Mouse (Mus musculus): ENCODE results near the gene Myl10. TPM values are rescaled to one million over a fixed set of nuclear protein-coding genes. Genes with fewer than 3 reads are reported as not detected.

The Myl10 gene
- polyA plus RNA-seq (2012; rRNA removed) = not detected in 2 replicates

DNA sequence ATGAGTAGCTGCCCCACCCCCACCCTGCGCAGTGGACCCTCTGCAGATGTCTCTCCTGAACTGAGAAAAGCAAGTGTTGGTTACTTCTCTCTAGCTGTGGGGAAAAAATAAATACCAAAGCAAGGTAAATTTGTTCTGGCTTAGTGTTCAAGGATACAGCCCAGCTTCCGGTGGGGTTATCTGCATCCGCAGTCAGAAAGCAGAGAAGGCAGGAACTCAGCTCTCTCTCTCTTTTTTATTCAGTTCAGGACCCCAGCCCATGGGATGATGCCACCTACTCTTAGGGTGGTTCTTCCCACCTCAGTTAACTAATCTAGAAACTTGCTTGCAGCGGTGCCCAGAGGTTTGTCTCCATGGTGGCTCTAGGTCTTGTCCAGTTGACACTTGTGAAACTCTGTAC is at the start of gene Myl10:
Gene Myl10 (plus strand): TSS at position 363 of the 400 bp plus-strand sequence.

Other genes with a start within 250 kb of the Myl10 start
- gene Cux1, start 125.7 kb upstream of the Myl10 start, polyA plus RNA-seq (2012; rRNA removed) = 9.3 TPM in 2 replicates
- gene Col26a1, start 190.1 kb downstream of the Myl10 start, polyA plus RNA-seq (2012; rRNA removed) = 0.04 and 0.08 TPM in 2 replicates
- gene Ift22, start 215.0 kb downstream of the Myl10 start, polyA plus RNA-seq (2012; rRNA removed) = 4.2 and 5.1 TPM in 2 replicates

Measured in liver, embryonic 18 days (tissue).